Mouse (Mus musculus) kidney, postnatal 0 days (tissue): ENCODE measurements around the gene Rpp14. TPM values are rescaled to one million over a fixed set of nuclear protein-coding genes. Genes with fewer than 3 reads are reported as not detected.
A peak's percentile ranks its signal among the peaks of the same experiment; 100 is the strongest.

Experiments used
- ATAC-seq: fragments of 200-750 bp; cut with Nextera tagmentation; replicated peaks from 2 replicates; pipeline ENCODE4 v1.8.0; 2017; ENCODE audit warnings: low read depth, moderate number of reproducible peaks, moderate TSS enrichment, moderate library complexity; ENCODE audit not compliant: low FRiP score
- DNase-seq: peaks from one replicate; pipeline ENCODE4 v3.0.0-alpha.2; 2016; ENCODE audit warnings: low spot score
- H3K27ac ChIP-seq: fragments of 300-500 bp; sonication (generic); 2 replicates; pipeline ENCODE4 v1.5.1; 2014; ENCODE audit warnings: mild to moderate bottlenecking
- H3K27me3 ChIP-seq: fragments of 300-500 bp; sonication (generic); 2 replicates; pipeline ENCODE4 v1.6.1; 2014; ENCODE audit warnings: low read length, mixed read lengths; ENCODE audit not compliant: insufficient read depth
- H3K36me3 ChIP-seq: fragments of 300-500 bp; sonication (generic); 2 replicates; pipeline ENCODE4 v1.6.1; 2014; ENCODE audit warnings: low read length, mixed read lengths; ENCODE audit not compliant: insufficient read depth
- H3K4me1 ChIP-seq: fragments of 300-500 bp; sonication (generic); replicated peaks from 2 replicates; pipeline ENCODE4 v1.6.1; 2014; ENCODE audit warnings: antibody characterized with exemption, low read length, mixed read lengths; ENCODE audit not compliant: insufficient read depth
- H3K4me2 ChIP-seq: fragments of 300-500 bp; sonication (generic); 2 replicates; pipeline ENCODE4 v1.6.1; 2014; ENCODE audit warnings: mild to moderate bottlenecking, low read length, moderate library complexity, mixed read lengths
- H3K4me3 ChIP-seq: fragments of 300-500 bp; sonication (generic); replicated peaks from 2 replicates; pipeline ENCODE4 v1.5.1; 2014; ENCODE audit warnings: low read depth, low read length
- H3K9ac ChIP-seq: fragments of 300-500 bp; sonication (generic); 2 replicates; pipeline ENCODE4 v1.6.1; 2014; ENCODE audit warnings: low read depth, low read length
- H3K9me3 ChIP-seq: fragments of 300-500 bp; sonication (generic); replicated peaks from 2 replicates; pipeline ENCODE4 v1.6.1; 2016; ENCODE audit warnings: low read length, inconsistent platforms, mixed read lengths
- CTCF ChIP-seq: IDR thresholded peaks from 2 replicates; pipeline ENCODE4 v1.5.1; 2016; ENCODE audit warnings: antibody characterized with exemption, low read depth, mild to moderate bottlenecking, moderate library complexity
- whole genome bisulfite sequencing: fragments of 180-500 bp; shearing (Covaris S2); extraction: QIAGEN DNeasy Blood & Tissue Kit; methylation state at CpG from one replicate; pipeline ENCODE4 v1.1.7; 2014; 5-methylcytosine and 5-hydroxymethylcytosine counted together
- polyA plus RNA-seq: library from polyadenylated mRNA; unstranded; fragments of >200 nt; fragmentation: Nextera tagmentation; extraction: Ambion mirVana; gene quantifications from 2 replicates; pipeline ENCODE4 v1.2.1, GENCODE M21; 2015

Rpp14 gene
- polyA plus RNA-seq, 1 experiment from 2014 or later = 58.9 TPM

- Histone ChIP-seq H3K9ac (no peak overlapping the region), H3K36me3 (0 out of 2 replicates have a peak, but pooled peaks cover 8% of the 10 kb centered on the region), H3K4me2 (no peak overlapping the region), H3K4me1 (no peaks in the 10 kb centered on the region), H3K27me3 (no peaks in the 10 kb centered on the region), H3K27ac (no peak overlapping the region), H3K9me3 (no peaks in the 10 kb centered on the region), H3K4me3 (no peak overlapping the region)
- no peak for DNase-seq
- no peak for TF ChIP-seq CTCF
- no peak for ATAC-seq
- WGBS = 96% methylated on average over 7 of the region's 7 CpGs
These were observed 27.5 kb upstream of the Rpp14 start for GRCm38 (mm10) chr14:8052661-8053060.

GRCm38 (mm10) chr14:8054310-8055102, 25.7 kb upstream of the Rpp14 start:
- no peak for TF ChIP-seq CTCF
- Histone ChIP-seq H3K4me2 (no peak overlapping the region), H3K36me3 (0 out of 2 replicates have a peak, but pooled peaks cover 3% of the 10 kb centered on the region), H3K9me3 (no peaks in the 10 kb centered on the region), H3K4me3 (no peak overlapping the region), H3K27ac (no peak overlapping the region), H3K9ac (no peak overlapping the region), H3K4me1 (no peaks in the 10 kb centered on the region), H3K27me3 (no peaks in the 10 kb centered on the region)
- ATAC-seq = no peak
- DNase-seq = no peak
- WGBS = 52% methylated on average over 17 of the region's 17 CpGs

- H3K9me3 ChIP-seq = no peaks in the 10 kb centered on the region
- no peaks in the 10 kb centered on the region for H3K4me1 ChIP-seq
- no peak overlapping the region for H3K9ac ChIP-seq
- 91% methylated on average over 5 of the region's 5 CpGs for WGBS
- DNase-seq = no peak
- TF ChIP-seq CTCF = no peak
- H3K27ac ChIP-seq = no peak overlapping the region
- H3K4me3 ChIP-seq = no peak overlapping the region
- H3K36me3 ChIP-seq = 0 out of 2 replicates have a peak, but pooled peaks cover 3% of the 10 kb centered on the region
- H3K27me3 ChIP-seq = no peaks in the 10 kb centered on the region
- no peak overlapping the region for H3K4me2 ChIP-seq
- ATAC-seq = no peak
These were observed 24.1 kb upstream of the Rpp14 start for GRCm38 (mm10) chr14:8056076-8056475.

GRCm38 (mm10) chr14:8059938-8060337, 20.2 kb upstream of the Rpp14 start:
- no peak overlapping the region for H3K9ac ChIP-seq
- ATAC-seq (no peak), DNase-seq (no peak)
- no peak overlapping the region for H3K27ac ChIP-seq
- H3K36me3 ChIP-seq = no peaks in the 10 kb centered on the region
- H3K4me3 ChIP-seq = no peak overlapping the region
- TF ChIP-seq CTCF = no peak
- H3K4me2 ChIP-seq = no peak overlapping the region
- H3K4me1 ChIP-seq = no peaks in the 10 kb centered on the region
- WGBS = 93% methylated on average over 7 of the region's 7 CpGs
- H3K27me3 ChIP-seq = no peaks in the 10 kb centered on the region
- no peaks in the 10 kb centered on the region for H3K9me3 ChIP-seq

GRCm38 (mm10) chr14:8062076-8062475, 18.1 kb upstream of the Rpp14 start:
- ATAC-seq (no peak; the same call in 1 of the 2 replicates), DNase-seq (peak; percentile 4)
- no peak overlapping the region for H3K9ac ChIP-seq
- H3K27me3 ChIP-seq = no peaks in the 10 kb centered on the region
- H3K4me2 ChIP-seq = no peak overlapping the region
- TF ChIP-seq CTCF = no peak
- H3K4me3 ChIP-seq = no peak overlapping the region
- WGBS = 32% methylated on average over 3 of the region's 3 CpGs
- 0 out of 2 replicates have a peak overlapping the region, but pooled peaks have one; percentile 44 for H3K27ac ChIP-seq
- no peaks in the 10 kb centered on the region for H3K36me3 ChIP-seq
- no peaks in the 10 kb centered on the region for H3K4me1 ChIP-seq
- H3K9me3 ChIP-seq = no peaks in the 10 kb centered on the region

- Histone ChIP-seq H3K9me3 (no peaks in the 10 kb centered on the region), H3K27ac (0 out of 2 replicates have a peak overlapping the region, but pooled peaks have one; percentile 44), H3K27me3 (no peaks in the 10 kb centered on the region), H3K4me1 (no peaks in the 10 kb centered on the region), H3K4me2 (no peak overlapping the region), H3K9ac (no peak overlapping the region), H3K4me3 (no peak overlapping the region), H3K36me3 (no peaks in the 10 kb centered on the region)
- peak; percentile 13 for DNase-seq
- WGBS = 35% methylated on average over 3 of the region's 3 CpGs
- TF ChIP-seq CTCF = no peak
- no peak for ATAC-seq
These were observed 17.4 kb upstream of the Rpp14 start for GRCm38 (mm10) chr14:8062537-8063301.
